Mouse (Mus musculus) liver, postnatal 0 days (tissue): ENCODE data around the gene Slc39a11.

Experiments used
- CTCF ChIP-seq: sonication (generic); IDR thresholded peaks from 2 replicates; pipeline ENCODE4 v1.5.1; 2016; ENCODE audit warnings: antibody characterized with exemption, low read depth
- EP300 ChIP-seq: IDR thresholded peaks from 2 replicates; pipeline ENCODE4 v1.6.1; 2016; ENCODE audit warnings: antibody characterized with exemption, low read depth, mild to moderate bottlenecking

- TF ChIP-seq CTCF (no peak), EP300 (no peak)
Observed at GRCm38 (mm10) chr11:113622028-113622427, 27.9 kb downstream of the Slc39a11 start.
